Mouse (Mus musculus) induced T-regulatory cell, adult 2 months (primary cell): ENCODE data around the gene Tln2.
A peak's percentile ranks its signal among the peaks of the same experiment; 100 is the strongest.

Experiments
- DNase-seq: peaks from one replicate; pipeline ENCODE4 v3.0.0-alpha.2; 2012; ENCODE audit warnings: low read depth

Gene Tln2

GRCm38 (mm10) chr9:67273362-67273761 lies 286.1 kb downstream of the Tln2 start:
- DNase-seq: no peak

- DNase-seq: no peak
These were observed 288.8 kb downstream of the Tln2 start for GRCm38 (mm10) chr9:67270734-67271133.

- DNase-seq: no peak
These were observed 289.4 kb downstream of the Tln2 start for GRCm38 (mm10) chr9:67270061-67270595.

GRCm38 (mm10) chr9:67267276-67267990 lies 292.1 kb downstream of the Tln2 start:
- DNase-seq: no peak

GRCm38 (mm10) chr9:67265513-67265912 lies 294.0 kb downstream of the Tln2 start:
- no peak for DNase-seq

GRCm38 (mm10) chr9:67264896-67265295 lies 294.6 kb downstream of the Tln2 start:
- no peak for DNase-seq

- no peak for DNase-seq
These were observed 298.5 kb downstream of the Tln2 start for GRCm38 (mm10) chr9:67260835-67261599.

- DNase-seq: no peak
These were observed 309.4 kb downstream of the Tln2 start for GRCm38 (mm10) chr9:67250141-67250540.

GRCm38 (mm10) chr9:67247365-67247950 lies 312.0 kb downstream of the Tln2 start:
- DNase-seq: no peak

- DNase-seq: peak; percentile 4
These were observed 314.2 kb downstream of the Tln2 start for GRCm38 (mm10) chr9:67245265-67245664.

- no peak for DNase-seq
These were observed 317.8 kb downstream of the Tln2 start for GRCm38 (mm10) chr9:67241683-67242082.

- DNase-seq: no peak
These were observed 319.0 kb downstream of the Tln2 start for GRCm38 (mm10) chr9:67240456-67240855.

GRCm38 (mm10) chr9:67236987-67237386 lies 322.5 kb downstream of the Tln2 start:
- no peak for DNase-seq

- DNase-seq: no peak
These were observed 323.9 kb downstream of the Tln2 start for GRCm38 (mm10) chr9:67235441-67236217.

GRCm38 (mm10) chr9:67229033-67229432 lies 330.5 kb downstream of the Tln2 start:
- no peak for DNase-seq

GRCm38 (mm10) chr9:67220388-67220787 lies 339.1 kb downstream of the Tln2 start:
- DNase-seq: peak; percentile 29

- DNase-seq: no peak
These were observed 341.5 kb downstream of the Tln2 start for GRCm38 (mm10) chr9:67218001-67218400.

- no peak for DNase-seq
These were observed 345.1 kb downstream of the Tln2 start for GRCm38 (mm10) chr9:67214191-67214985.

GRCm38 (mm10) chr9:67213275-67213674 lies 346.2 kb downstream of the Tln2 start:
- no peak for DNase-seq

GRCm38 (mm10) chr9:67211220-67211619 lies 348.3 kb downstream of the Tln2 start:
- no peak for DNase-seq

- DNase-seq: no peak
These were observed 350.1 kb downstream of the Tln2 start for GRCm38 (mm10) chr9:67209451-67209850.
